In genomic region chr4:110152103-110152946, GRCm38 (mm10) we compare ENCODE assay signal across 8 mouse cellular contexts.
DNase-seq lines count a peak whose midpoint lies in the region; TF ChIP-seq lines count a peak whose summit lies in the region.

No protein-coding gene starts in this region.

- TF ChIP-seq POLR2A in testis, adult 2 months (IDR thresholded peaks at IDR 0.05; ENCODE audit: control insufficient read depth, low read depth, low read length), result no peak

- intact Hi-C loops in left cerebral cortex, postnatal 25 days (cut with DNase I), result no loop called here

- no peaks in the 10 kb centered on the region for H3K36me3 ChIP-seq in testis, adult 2 months (ENCODE audit: control insufficient read depth, insufficient read depth, low read length)

- H3K27me3 ChIP-seq in testis, adult 2 months (ENCODE audit: control insufficient read depth, insufficient read depth, low read length), result no peaks in the 10 kb centered on the region

- DNase-seq in adrenal gland, postnatal 10 days, result peak; percentile 10
- DNase-seq in adrenal gland, adult 2 months, result no peak
- DNase-seq in testis, postnatal 14 days (ENCODE audit: low spot score), result no peak
- DNase-seq in left cerebral cortex, postnatal 25 days (ENCODE audit: low spot score in 2 of 2), result peak; percentile 16 to 20
- DNase-seq in right cerebral cortex, postnatal 4 days, result peak; percentile 45
- DNase-seq in urinary bladder, adult 18-20 months (ENCODE audit: low spot score in 2 of 2), result no peak
- no peak for DNase-seq in thymus, postnatal 36 days

- TF ChIP-seq CTCF in testis, adult 2 months (IDR thresholded peaks at IDR 0.05; ENCODE audit: control insufficient read depth, insufficient read depth, insufficient replicate concordance, low read depth, low read length), result no peak

- peak overlapping the region; percentile 20 for H3K4me3 ChIP-seq in testis, adult 2 months (ENCODE audit: control insufficient read depth, low read depth, low read length)

- H3K27ac ChIP-seq in testis, adult 2 months (ENCODE audit: control insufficient read depth, insufficient read depth, low read depth, low read length), result no peak overlapping the region

- H3K4me1 ChIP-seq in testis, adult 2 months (ENCODE audit: control insufficient read depth, insufficient read depth, low read length), result peaks cover 6% of the 10 kb centered on the region

Comparison
In these comparisons a context has a peak if more than half of its experiments do, and no peak if none do; other contexts are left out.
1. DNase-seq: peak in adrenal gland, postnatal 10 days (single experiment), left cerebral cortex, postnatal 25 days (2 of 2) and right cerebral cortex, postnatal 4 days (single experiment); none in adrenal gland, adult 2 months (single experiment), testis, postnatal 14 days (single experiment), urinary bladder, adult 18-20 months (0 of 2) and thymus, postnatal 36 days (0 of 2).